ENCODE assay signal across 25 mouse cellular contexts in genomic region chr2:106961650-106962049, GRCm38 (mm10). TPM values are rescaled to one million over a fixed set of nuclear protein-coding genes. Genes with fewer than 3 reads are reported as not detected.
DNase-seq lines count a peak whose midpoint lies in the region; ATAC-seq and TF ChIP-seq lines count a peak whose summit lies in the region.
"Had no signal": no experiment of that assay in that cellular context is flagged by ENCODE, and none has a peak within 500 bp of the region (broad histone marks: within the 10 kb centered on the region; RNA-seq: fewer than 3 reads in every experiment).

No protein-coding gene starts in this region.

- peak; percentile 26; the same call in 1 of the 2 replicates for TF ChIP-seq CTCF in gastrocnemius, adult 2 months (IDR thresholded peaks at IDR 0.05)
- peak; percentile 53 for TF ChIP-seq CTCF in hindbrain, postnatal 0 days (IDR thresholded peaks at IDR 0.05; ENCODE audit: low read depth)
- no peak for TF ChIP-seq CTCF in thymus, adult 2 months (IDR thresholded peaks at IDR 0.05; ENCODE audit: borderline replicate concordance, control insufficient read depth, extremely low read depth, insufficient read depth, low read length, poor library complexity)

- no peaks in the 10 kb centered on the region for H3K9me3 ChIP-seq in hindbrain, postnatal 0 days (ENCODE audit: low read length)
- no peaks in the 10 kb centered on the region for H3K9me3 ChIP-seq in hindbrain, embryonic 12.5 days (replicated peaks)
- H3K9me3 ChIP-seq in midbrain, embryonic 16.5 days (replicated peaks; ENCODE audit: control insufficient read depth, low read length, poor library complexity, severe bottlenecking) = no peaks in the 10 kb centered on the region
- no peaks in the 10 kb centered on the region for H3K9me3 ChIP-seq in midbrain, embryonic 11.5 days (ENCODE audit: control insufficient read depth, low read length)
- H3K9me3 ChIP-seq: embryonic facial prominence, embryonic 10.5 days; embryonic facial prominence, embryonic 15.5 days; forebrain, embryonic 13.5 days; hindbrain, embryonic 15.5 days; intestine, embryonic 15.5 days; neural tube, embryonic 13.5 days had no signal

- H3K4me2 ChIP-seq in hindbrain, postnatal 0 days (ENCODE audit: low read depth, low read length) = no peak overlapping the region
- no peak overlapping the region for H3K4me2 ChIP-seq in hindbrain, embryonic 12.5 days (replicated peaks)
- H3K4me2 ChIP-seq in midbrain, embryonic 16.5 days (ENCODE audit: low read length) = no peak overlapping the region
- no peak overlapping the region for H3K4me2 ChIP-seq in midbrain, embryonic 11.5 days
- H3K4me2 ChIP-seq in myocyte (ENCODE audit: low read depth) = no peak overlapping the region
- H3K4me2 ChIP-seq: embryonic facial prominence, embryonic 15.5 days; forebrain, embryonic 13.5 days; hindbrain, embryonic 15.5 days; intestine, embryonic 15.5 days; neural tube, embryonic 13.5 days had no signal

- H3K27ac ChIP-seq in gastrocnemius, adult 2 months = no peak overlapping the region
- no peak overlapping the region for H3K27ac ChIP-seq in hindbrain, postnatal 0 days
- no peak overlapping the region for H3K27ac ChIP-seq in hindbrain, embryonic 12.5 days
- no peak overlapping the region for H3K27ac ChIP-seq in midbrain, embryonic 16.5 days (ENCODE audit: low read length)
- no peak overlapping the region for H3K27ac ChIP-seq in midbrain, embryonic 11.5 days (ENCODE audit: low read depth, low read length)
- no peak overlapping the region for H3K27ac ChIP-seq in thymus, adult 2 months (ENCODE audit: control insufficient read depth, insufficient read depth, low read length)
- H3K27ac ChIP-seq: embryonic facial prominence, embryonic 10.5 days; embryonic facial prominence, embryonic 15.5 days; forebrain, embryonic 13.5 days; hindbrain, embryonic 15.5 days; intestine, embryonic 15.5 days; kidney, postnatal 0 days; liver, embryonic 14.5 days; neural tube, embryonic 13.5 days had no signal

- H3K9ac ChIP-seq in hindbrain, postnatal 0 days (replicated peaks; ENCODE audit: low read length) = no peak overlapping the region
- no peak overlapping the region for H3K9ac ChIP-seq in hindbrain, embryonic 12.5 days
- H3K9ac ChIP-seq in midbrain, embryonic 16.5 days (ENCODE audit: low read depth, low read length) = no peak overlapping the region
- no peak overlapping the region for H3K9ac ChIP-seq in midbrain, embryonic 11.5 days (ENCODE audit: low read length)
- H3K9ac ChIP-seq: embryonic facial prominence, embryonic 15.5 days; forebrain, embryonic 13.5 days; hindbrain, embryonic 15.5 days; intestine, embryonic 15.5 days; liver, embryonic 14.5 days; neural tube, embryonic 13.5 days had no signal

- no peaks in the 10 kb centered on the region for H3K79me2 ChIP-seq in myocyte (ENCODE audit: control insufficient read depth, insufficient read depth)

- TF ChIP-seq POLR2A in myocyte (IDR thresholded peaks at IDR 0.05; ENCODE audit: insufficient read length, low read depth) = no peak
- no peak for TF ChIP-seq POLR2A in thymus, adult 2 months (IDR thresholded peaks at IDR 0.05; ENCODE audit: control insufficient read depth, extremely low read depth, insufficient read depth, low read length, poor library complexity)

- H3K36me3 ChIP-seq in hindbrain, postnatal 0 days (ENCODE audit: insufficient read depth, low read length) = peaks cover 10% of the 10 kb centered on the region
- H3K36me3 ChIP-seq in hindbrain, embryonic 12.5 days = peaks cover 32% of the 10 kb centered on the region
- peaks cover 10% of the 10 kb centered on the region for H3K36me3 ChIP-seq in midbrain, embryonic 16.5 days (ENCODE audit: control insufficient read depth, insufficient read depth, low read length)
- H3K36me3 ChIP-seq in midbrain, embryonic 11.5 days (ENCODE audit: control insufficient read depth, insufficient read depth, low read length) = peaks cover 8% of the 10 kb centered on the region; the same call in 1 of the 2 replicates
- H3K36me3 ChIP-seq in myocyte (ENCODE audit: control insufficient read depth, insufficient read depth) = peaks cover 35% of the 10 kb centered on the region
- H3K36me3 ChIP-seq in thymus, adult 2 months (ENCODE audit: control insufficient read depth, insufficient read depth, low read length) = peaks cover 30% of the 10 kb centered on the region

- WGBS in hindbrain, postnatal 0 days = 77% methylated on average over 3 of the region's 3 CpGs
- 92% methylated on average over 3 of the region's 3 CpGs for WGBS in hindbrain, embryonic 12.5 days
- WGBS in midbrain, embryonic 16.5 days = 78% methylated on average over 3 of the region's 3 CpGs
- 92% methylated on average over 3 of the region's 3 CpGs for WGBS in midbrain, embryonic 11.5 days
- 92% methylated on average over 3 of the region's 3 CpGs for WGBS in thymus, adult 2 months

- no peaks in the 10 kb centered on the region for H3K4me1 ChIP-seq in hindbrain, postnatal 0 days (ENCODE audit: insufficient read depth, low read length)
- no peaks in the 10 kb centered on the region for H3K4me1 ChIP-seq in hindbrain, embryonic 12.5 days
- no peaks in the 10 kb centered on the region for H3K4me1 ChIP-seq in midbrain, embryonic 16.5 days (ENCODE audit: control insufficient read depth, insufficient read depth, low read length)
- H3K4me1 ChIP-seq in midbrain, embryonic 11.5 days (ENCODE audit: control insufficient read depth, insufficient read depth, low read length) = no peaks in the 10 kb centered on the region
- no peaks in the 10 kb centered on the region for H3K4me1 ChIP-seq in thymus, adult 2 months (replicated peaks; ENCODE audit: control insufficient read depth, insufficient read depth, low read length)
- H3K4me1 ChIP-seq: embryonic facial prominence, embryonic 10.5 days; embryonic facial prominence, embryonic 15.5 days; forebrain, embryonic 13.5 days; hindbrain, embryonic 15.5 days; intestine, embryonic 15.5 days; neural tube, embryonic 13.5 days had no signal

- DNase-seq in gastrocnemius, adult 2 months = no peak
- DNase-seq in gastrocnemius, postnatal 4 days (ENCODE audit: low spot score in 2 of 2) = no peak
- peak; percentile 57 for DNase-seq in hindbrain, postnatal 0 days (ENCODE audit: low spot score)
- no peak for DNase-seq in midbrain, embryonic 11.5 days (ENCODE audit: low spot score, missing footprints)
- no peak for DNase-seq in thymus, adult 2 months
- DNase-seq: adrenal gland, postnatal 14 days; cerebellum, adult 8-10 months; cerebellum, postnatal 25 days; gastrocnemius, postnatal 25 days; kidney, adult 8-10 months; layer of hippocampus, adult 9-11 months; liver; lung, adult 2 months; lung, postnatal 10 days had no signal

- intact Hi-C loops in gastrocnemius, adult 2 months (cut with DNase I) = no loop called here

- H3K27me3 ChIP-seq in hindbrain, postnatal 0 days (ENCODE audit: insufficient read depth, low read length) = no peaks in the 10 kb centered on the region
- 0 out of 2 replicates have a peak, but pooled peaks cover 3% of the 10 kb centered on the region for H3K27me3 ChIP-seq in hindbrain, embryonic 12.5 days
- no peaks in the 10 kb centered on the region for H3K27me3 ChIP-seq in midbrain, embryonic 16.5 days (ENCODE audit: control insufficient read depth, insufficient read depth, low read depth, low read length)
- H3K27me3 ChIP-seq in midbrain, embryonic 11.5 days (ENCODE audit: control insufficient read depth, insufficient read depth, low read length) = no peaks in the 10 kb centered on the region
- H3K27me3 ChIP-seq in myocyte (ENCODE audit: control insufficient read depth, insufficient read depth, insufficient read length) = no peaks in the 10 kb centered on the region
- H3K27me3 ChIP-seq in thymus, adult 2 months (ENCODE audit: control insufficient read depth, insufficient read depth, low read length) = no peaks in the 10 kb centered on the region
- H3K27me3 ChIP-seq: embryonic facial prominence, embryonic 15.5 days; forebrain, embryonic 13.5 days; hindbrain, embryonic 15.5 days; intestine, embryonic 15.5 days; neural tube, embryonic 13.5 days had no signal

- H3K4me3 ChIP-seq in gastrocnemius, adult 2 months = no peak overlapping the region
- H3K4me3 ChIP-seq in hindbrain, postnatal 0 days (ENCODE audit: low read length) = no peak overlapping the region
- H3K4me3 ChIP-seq in hindbrain, embryonic 12.5 days = no peak overlapping the region
- H3K4me3 ChIP-seq in midbrain, embryonic 16.5 days (ENCODE audit: low read depth, low read length) = no peak overlapping the region
- H3K4me3 ChIP-seq in midbrain, embryonic 11.5 days (ENCODE audit: low read depth, low read length) = no peak overlapping the region
- H3K4me3 ChIP-seq in myocyte = no peak overlapping the region
- H3K4me3 ChIP-seq in thymus, adult 2 months (ENCODE audit: control insufficient read depth, insufficient read depth, low read length) = no peak overlapping the region
- H3K4me3 ChIP-seq: embryonic facial prominence, embryonic 10.5 days; embryonic facial prominence, embryonic 15.5 days; forebrain, embryonic 13.5 days; hindbrain, embryonic 15.5 days; intestine, embryonic 15.5 days; neural tube, embryonic 13.5 days had no signal

- peak; percentile 51 for ATAC-seq in hindbrain, postnatal 0 days
- ATAC-seq in hindbrain, embryonic 12.5 days (ENCODE audit: low FRiP score) = no peak
- ATAC-seq in midbrain, embryonic 16.5 days = peak; percentile 33; the same call in 1 of the 2 replicates
- no peak for ATAC-seq in midbrain, embryonic 11.5 days (ENCODE audit: low FRiP score)
- ATAC-seq: forebrain, embryonic 13.5 days; intestine, embryonic 15.5 days had no signal

- no peak overlapping the region for H3ac ChIP-seq in myocyte (ENCODE audit: control insufficient read depth, insufficient read length)

TF ChIP-seq in myocyte, 11 proteins besides CTCF, POLR2A, EP300 and RAD21:
- TF ChIP-seq POLR2AphosphoS2 (IDR thresholded peaks at IDR 0.05; ENCODE audit: insufficient read length, low read depth) = peak; percentile 1
- TF ChIP-seq USF1 (IDR thresholded peaks at IDR 0.05; ENCODE audit: low read depth) = no peak
- TF ChIP-seq MAX (IDR thresholded peaks at IDR 0.05; ENCODE audit: low read depth) = no peak
- no peak for TF ChIP-seq TCF12 (IDR thresholded peaks at IDR 0.05; ENCODE audit: insufficient read depth, poor library complexity, severe bottlenecking)

RNA-seq across cellular contexts. Expression of gene Arl14ep, which starts 12.6 kb away (rescaled TPM):
- 1 to 10 TPM; 7.8 TPM for total RNA-seq in gastrocnemius, adult 2 months (2021)
- total RNA-seq in gastrocnemius, postnatal 4 days (2021) = 10 to 100 TPM; 16.5 to 20.6 TPM
- total RNA-seq in hindbrain, postnatal 0 days (2014; rRNA removed) = 26.5 and 32.8 TPM in 2 replicates
- polyA plus RNA-seq in hindbrain, postnatal 0 days (2015; fragmentation: Nextera tagmentation; extraction: Ambion mirVana) = 27.4 and 28.3 TPM in 2 replicates
- 53.6 and 60.5 TPM in 2 replicates for polyA plus RNA-seq in hindbrain, embryonic 12.5 days (2016; fragmentation: Nextera tagmentation; extraction: Ambion mirVana)
- polyA plus RNA-seq in midbrain, embryonic 16.5 days (2015; fragmentation: Nextera tagmentation; extraction: Ambion mirVana) = 35.4 and 37.0 TPM in 2 replicates
- polyA plus RNA-seq in midbrain, embryonic 11.5 days (2014; fragmentation: Nextera tagmentation; extraction: Ambion mirVana) = 57.5 and 63.0 TPM in 2 replicates
- 25.7 TPM for polyA plus RNA-seq in myocyte (2012; fragmentation: generic; extraction: Trizol)
- polyA plus RNA-seq in thymus, adult 2 months (2012; rRNA removed) = 8.6 and 8.7 TPM in 2 replicates

Comparison
In these comparisons a context has a peak if more than half of its experiments do, and no peak if none do; other contexts are left out.
1. ATAC-seq: peak in hindbrain, postnatal 0 days (single experiment) and midbrain, embryonic 16.5 days (single experiment); none in hindbrain, embryonic 12.5 days (single experiment) and midbrain, embryonic 11.5 days (single experiment).